ENCODE assay signal across 8 mouse cellular contexts in the genomic region with DNA sequence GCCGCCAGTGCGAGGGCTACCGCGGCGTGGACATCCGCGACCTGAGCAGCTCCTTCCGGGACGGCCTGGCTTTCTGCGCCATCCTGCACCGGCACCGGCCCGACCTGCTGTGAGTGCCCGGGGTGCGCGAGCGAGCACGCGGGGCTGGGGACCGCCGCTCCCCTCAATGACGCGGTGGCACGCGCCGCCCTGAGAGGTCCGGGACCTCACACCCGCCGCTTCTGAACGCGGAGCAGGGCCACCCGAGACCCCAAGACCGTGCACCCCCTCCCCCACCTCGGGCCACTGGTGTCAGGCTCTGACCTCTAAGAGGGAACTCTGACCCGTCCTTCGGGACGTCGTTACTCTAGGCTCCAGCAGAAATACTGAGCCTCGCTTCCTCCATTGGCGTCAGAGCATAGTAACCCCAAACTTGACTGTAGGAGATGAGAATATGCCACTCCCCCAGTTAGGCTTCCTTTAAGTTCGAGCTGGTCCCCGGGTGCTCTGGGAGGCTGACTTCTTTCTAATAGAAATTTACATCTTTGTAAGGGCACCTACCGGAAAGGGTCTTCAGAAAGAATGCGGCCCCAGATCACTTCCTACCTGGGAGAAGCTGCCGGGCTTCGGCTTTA. TPM values are rescaled to one million over a fixed set of nuclear protein-coding genes. Genes with fewer than 3 reads are reported as not detected.
DNase-seq lines count a peak whose midpoint lies in the region; ATAC-seq and TF ChIP-seq lines count a peak whose summit lies in the region.

No protein-coding gene starts in this region.

- peak overlapping the region; percentile 95 to 98 for H3K27ac ChIP-seq in heart, embryonic 14.5 days (replicated peaks in 1 of 2; ENCODE audit: control insufficient read depth in 1 of 2, insufficient read depth in 1 of 2, low read depth in 2 of 2, low read length in 2 of 2)
- H3K27ac ChIP-seq in liver, embryonic 14.5 days = no peak overlapping the region
- peak overlapping the region; percentile 34 for H3K27ac ChIP-seq in olfactory bulb, adult 2 months (ENCODE audit: insufficient read depth, low read depth, low read length)

- no peak for TF ChIP-seq POLR2A in olfactory bulb, adult 2 months (IDR thresholded peaks at IDR 0.05; ENCODE audit: insufficient read depth, low read depth, low read length)

- peaks cover 19% of the 10 kb centered on the region for H3K36me3 ChIP-seq in heart, embryonic 14.5 days (ENCODE audit: control insufficient read depth, insufficient read depth, low read length)
- H3K36me3 ChIP-seq in liver, embryonic 14.5 days (replicated peaks; ENCODE audit: control insufficient read depth, insufficient read depth, low read depth) = no peaks in the 10 kb centered on the region

- TF ChIP-seq CTCF in liver, embryonic 14.5 days (IDR thresholded peaks at IDR 0.05; ENCODE audit: low read depth) = no peak
- peak; percentile 9; the same call in 1 of the 2 replicates for TF ChIP-seq CTCF in olfactory bulb, adult 2 months (IDR thresholded peaks at IDR 0.05; ENCODE audit: insufficient read depth, low read depth, low read length)

- H3K9ac ChIP-seq in heart, embryonic 14.5 days (ENCODE audit: low read length) = peak overlapping the region; percentile 99
- peak overlapping the region; percentile 64 for H3K9ac ChIP-seq in liver, embryonic 14.5 days (replicated peaks)

- under 1% methylated on average over 45 of the region's 46 CpGs for WGBS in heart, embryonic 14.5 days
- WGBS in liver, embryonic 14.5 days (ENCODE audit: insufficient replicate concordance) = under 1% methylated on average over 46 of the region's 46 CpGs
- 2% methylated on average over 45 of the region's 46 CpGs for whole genome bisulfite sequencing in olfactory bulb, adult 2 months

- H3K4me1 ChIP-seq in heart, embryonic 14.5 days (ENCODE audit: control insufficient read depth in 2 of 2, insufficient read depth in 2 of 2, low read length in 2 of 2) = peaks cover 26 to 37% of the 10 kb centered on the region in 2 experiments
- peaks cover 7 to 25% of the 10 kb centered on the region in 2 experiments for H3K4me1 ChIP-seq in liver, embryonic 14.5 days (replicated peaks; ENCODE audit: control insufficient read depth in 2 of 2, insufficient read depth in 2 of 2, low read length in 1 of 2)
- peaks cover 18% of the 10 kb centered on the region for H3K4me1 ChIP-seq in olfactory bulb, adult 2 months (ENCODE audit: control insufficient read depth, insufficient read depth, low read length)

- peak overlapping the region; percentile 95 for H3K4me2 ChIP-seq in heart, embryonic 14.5 days (ENCODE audit: low read length)
- peak overlapping the region; percentile 92 for H3K4me2 ChIP-seq in liver, embryonic 14.5 days (ENCODE audit: low read depth)

- no peaks in the 10 kb centered on the region for H3K27me3 ChIP-seq in heart, embryonic 14.5 days (ENCODE audit: control insufficient read depth, insufficient read depth, low read length)
- H3K27me3 ChIP-seq in liver, embryonic 14.5 days (ENCODE audit: control insufficient read depth, insufficient read depth, low read length) = peaks cover 2% of the 10 kb centered on the region; the same call in 1 of the 2 replicates

- TF ChIP-seq EP300 in liver, embryonic 14.5 days (IDR thresholded peaks at IDR 0.05; ENCODE audit: low read depth) = no peak

- peak; percentile 16; the same call in 1 of the 2 replicates for ATAC-seq in heart, embryonic 14.5 days (ENCODE audit: insufficient number of reproducible peaks, insufficient read depth, low FRiP score, low read depth)
- peak; percentile 56 for ATAC-seq in liver, embryonic 14.5 days (ENCODE audit: insufficient read depth)

- DNase-seq in adrenal gland, postnatal 25 days = peak; percentile 53
- no peak for DNase-seq in adrenal gland, postnatal 10 days
- peak; percentile 23 for DNase-seq in right cerebral cortex, adult 18-20 months
- no peak for DNase-seq in right cerebral cortex, postnatal 36 days (ENCODE audit: low spot score in 2 of 2)
- no peak for DNase-seq in liver, embryonic 14.5 days (ENCODE audit: low read depth in 3 of 3, low spot score in 3 of 3)
- DNase-seq in gastrocnemius, postnatal 36 days = no peak

- H3K9me3 ChIP-seq in heart, embryonic 14.5 days (ENCODE audit: control insufficient read depth, low read length) = no peaks in the 10 kb centered on the region
- H3K9me3 ChIP-seq in liver, embryonic 14.5 days (ENCODE audit: control insufficient read depth, low read length) = no peaks in the 10 kb centered on the region

- intact Hi-C loops in gastrocnemius, postnatal 36 days (cut with DNase I) = no loop called here

- peak overlapping the region; percentile 94 to 95 for H3K4me3 ChIP-seq in heart, embryonic 14.5 days (ENCODE audit: control insufficient read depth in 1 of 2, insufficient read depth in 1 of 2, low read depth in 1 of 2, low read length in 2 of 2)
- peak overlapping the region; percentile 63 to 67 for H3K4me3 ChIP-seq in liver, embryonic 14.5 days (ENCODE audit: insufficient read depth in 1 of 2, low read depth in 2 of 2, low read length in 2 of 2)
- H3K4me3 ChIP-seq in olfactory bulb, adult 2 months (ENCODE audit: insufficient read depth, low read depth, low read length) = peak overlapping the region; percentile 80

RNA-seq across cellular contexts. Expression of a gene that starts 0.7 kb away (rescaled TPM):
- 42.9 and 57.5 TPM in 2 replicates for total RNA-seq in adrenal gland, postnatal 25 days (2021)
- total RNA-seq in adrenal gland, postnatal 10 days (2021) = 10 to 100 TPM; 29.0 to 33.4 TPM
- polyA plus RNA-seq in heart, embryonic 14.5 days (2014; fragmentation: Nextera tagmentation; extraction: Ambion mirVana) = 18.9 and 20.2 TPM in 2 replicates
- polyA plus RNA-seq in liver, embryonic 14.5 days (2012; rRNA removed) = 1.6 and 1.7 TPM in 2 replicates
- polyA plus RNA-seq in liver, embryonic 14.5 days (2014; fragmentation: Nextera tagmentation; extraction: Ambion mirVana) = 0.69 and 0.71 TPM in 2 replicates
- 70.4 TPM in 1 of 2 replicates, not detected in the other for polyA plus RNA-seq in olfactory bulb, adult 2 months (2012; ENCODE audit: insufficient read depth, insufficient read length, low replicate concordance, missing spikeins)
- total RNA-seq in gastrocnemius, postnatal 36 days (2021) = 10 to 100 TPM; 11.8 to 13.5 TPM

RNA-seq across cellular contexts. Expression of a gene that starts 31.4 kb away (rescaled TPM):
- total RNA-seq in adrenal gland, postnatal 25 days (2021) = 110 and 122 TPM in 2 replicates
- 100 to 1,000 TPM; 145 TPM for total RNA-seq in adrenal gland, postnatal 10 days (2021)
- 271 and 299 TPM in 2 replicates for polyA plus RNA-seq in heart, embryonic 14.5 days (2014; fragmentation: Nextera tagmentation; extraction: Ambion mirVana)
- polyA plus RNA-seq in liver, embryonic 14.5 days (2012; rRNA removed) = 53.9 and 112 TPM in 2 replicates
- 181 and 183 TPM in 2 replicates for polyA plus RNA-seq in liver, embryonic 14.5 days (2014; fragmentation: Nextera tagmentation; extraction: Ambion mirVana)
- not detected in 2 replicates for polyA plus RNA-seq in olfactory bulb, adult 2 months (2012; ENCODE audit: insufficient read depth, insufficient read length, low replicate concordance, missing spikeins)
- 10 to 100 TPM; 65.9 to 67.1 TPM for total RNA-seq in gastrocnemius, postnatal 36 days (2021)

RNA-seq across cellular contexts. Expression of a gene that starts 31.6 kb away (rescaled TPM):
- 6.3 and 7.2 TPM in 2 replicates for total RNA-seq in adrenal gland, postnatal 25 days (2021)
- total RNA-seq in adrenal gland, postnatal 10 days (2021) = 1 to 10 TPM; 3.5 to 3.7 TPM
- polyA plus RNA-seq in heart, embryonic 14.5 days (2014; fragmentation: Nextera tagmentation; extraction: Ambion mirVana) = 5.6 and 8.4 TPM in 2 replicates
- polyA plus RNA-seq in liver, embryonic 14.5 days (2012; rRNA removed) = 0.19 and 0.46 TPM in 2 replicates
- polyA plus RNA-seq in liver, embryonic 14.5 days (2014; fragmentation: Nextera tagmentation; extraction: Ambion mirVana) = 0.52 and 0.93 TPM in 2 replicates
- not detected in 2 replicates for polyA plus RNA-seq in olfactory bulb, adult 2 months (2012; ENCODE audit: insufficient read depth, insufficient read length, low replicate concordance, missing spikeins)
- total RNA-seq in gastrocnemius, postnatal 36 days (2021) = 1 to 10 TPM in 1 of 2 experiments, under 1 TPM in 1; 0.66 to 1.2 TPM

RNA-seq across cellular contexts. Expression of a gene that starts 34.4 kb away (rescaled TPM):
- 150 and 151 TPM in 2 replicates for total RNA-seq in adrenal gland, postnatal 25 days (2021)
- 100 to 1,000 TPM; 172 to 182 TPM for total RNA-seq in adrenal gland, postnatal 10 days (2021)
- polyA plus RNA-seq in heart, embryonic 14.5 days (2014; fragmentation: Nextera tagmentation; extraction: Ambion mirVana) = 144 and 153 TPM in 2 replicates
- polyA plus RNA-seq in liver, embryonic 14.5 days (2012; rRNA removed) = 99.9 and 104 TPM in 2 replicates
- 130 and 132 TPM in 2 replicates for polyA plus RNA-seq in liver, embryonic 14.5 days (2014; fragmentation: Nextera tagmentation; extraction: Ambion mirVana)
- not detected in 2 replicates for polyA plus RNA-seq in olfactory bulb, adult 2 months (2012; ENCODE audit: insufficient read depth, insufficient read length, low replicate concordance, missing spikeins)
- total RNA-seq in gastrocnemius, postnatal 36 days (2021) = 10 to 100 TPM; 46.6 to 52.6 TPM

RNA-seq across cellular contexts. Expression of a gene that starts 46.7 kb away (rescaled TPM):
- total RNA-seq in adrenal gland, postnatal 25 days (2021) = 20.4 and 27.4 TPM in 2 replicates
- total RNA-seq in adrenal gland, postnatal 10 days (2021) = 10 to 100 TPM; 19.2 to 21.4 TPM
- polyA plus RNA-seq in heart, embryonic 14.5 days (2014; fragmentation: Nextera tagmentation; extraction: Ambion mirVana) = 20.2 and 23.0 TPM in 2 replicates
- 39.9 and 43.4 TPM in 2 replicates for polyA plus RNA-seq in liver, embryonic 14.5 days (2012; rRNA removed)
- polyA plus RNA-seq in liver, embryonic 14.5 days (2014; fragmentation: Nextera tagmentation; extraction: Ambion mirVana) = 37.7 and 48.3 TPM in 2 replicates
- not detected in 2 replicates for polyA plus RNA-seq in olfactory bulb, adult 2 months (2012; ENCODE audit: insufficient read depth, insufficient read length, low replicate concordance, missing spikeins)
- 1 to 10 TPM; 2.7 to 4.3 TPM for total RNA-seq in gastrocnemius, postnatal 36 days (2021)

Comparison
In these comparisons a context has a peak if more than half of its experiments do, and no peak if none do; other contexts are left out.
1. DNase-seq: peak in adrenal gland, postnatal 25 days (single experiment) and right cerebral cortex, adult 18-20 months (single experiment); none in adrenal gland, postnatal 10 days (single experiment), right cerebral cortex, postnatal 36 days (0 of 2), liver, embryonic 14.5 days (0 of 3) and gastrocnemius, postnatal 36 days (0 of 2).
2. Peak in every context shown above with its lines, with median percentiles within 50 percentile points of each other: H3K4me3 ChIP-seq.